Mouse (Mus musculus) cerebellum, postnatal 10 days (tissue): ENCODE data around the gene Hdgfl1.
A peak's percentile ranks its signal among the peaks of the same experiment; 100 is the strongest.

Source experiments
- DNase-seq, 2 experiments: peaks; one replicate each; pipeline ENCODE4 v3.0.0; 2021; ENCODE audit warnings: mixed read lengths in 2 of 2

The Hdgfl1 gene

DNA sequence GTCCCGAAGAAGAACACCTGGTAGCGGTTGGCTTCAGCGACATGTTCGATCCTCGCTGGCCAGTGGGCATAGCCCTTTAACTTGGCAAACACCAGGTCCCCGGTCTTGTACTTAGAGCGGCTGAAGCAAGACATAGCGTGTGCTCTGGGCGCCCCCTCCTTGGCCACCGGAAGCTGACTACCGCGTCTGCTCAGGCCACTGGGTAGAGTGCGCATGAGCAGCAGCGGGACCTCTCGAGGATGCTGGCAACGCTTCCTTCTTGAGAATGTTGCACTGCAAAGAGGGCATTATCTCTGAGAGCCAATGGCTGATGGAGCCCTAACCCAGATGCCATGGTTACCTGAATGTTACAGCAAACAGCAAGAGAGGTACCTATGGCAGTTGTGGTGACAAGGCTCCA, at the start of gene Hdgfl1:
TSS of gene Hdgfl1 (minus strand) at position 211 of the 400 bp plus-strand sequence.
- no peak for DNase-seq

DNA sequence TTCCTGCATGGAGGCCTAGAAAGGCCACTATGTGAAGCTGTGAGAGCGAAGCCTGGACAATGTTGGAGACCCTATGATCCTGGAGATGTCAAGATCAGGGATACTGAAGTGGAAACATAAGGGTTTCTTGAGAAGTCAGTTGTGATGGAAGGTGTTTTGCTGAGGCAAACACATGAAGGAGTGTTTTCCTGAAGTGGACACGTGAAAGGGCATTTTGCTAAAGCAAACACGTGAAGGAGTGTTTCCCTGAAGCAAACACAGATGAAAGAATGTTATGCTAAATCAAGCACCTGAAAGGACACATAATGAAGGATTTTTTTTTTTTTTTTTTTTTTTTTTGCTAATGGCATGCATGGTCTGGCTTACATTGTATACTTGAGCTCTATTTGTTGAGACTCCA, 25.5 kb upstream of the Hdgfl1 start:
- no peak for DNase-seq

- DNase-seq, result no peak
Measured at GRCm38 (mm10) chr13:26769424-26769823, 541 bp downstream of the Hdgfl1 start.

GRCm38 (mm10) chr13:26761966-26762803, 7.8 kb downstream of the Hdgfl1 start:
- no peak for DNase-seq

GRCm38 (mm10) chr13:26752863-26753262, 17.1 kb downstream of the Hdgfl1 start:
- no peak for DNase-seq

GRCm38 (mm10) chr13:26752414-26752813, 17.6 kb downstream of the Hdgfl1 start:
- DNase-seq, result peak; percentile 27 to 48

GRCm38 (mm10) chr13:26745760-26746457, 24.1 kb downstream of the Hdgfl1 start:
- peak in 1 of 2 experiments; percentile 9 for DNase-seq

- DNase-seq, result no peak
Measured at GRCm38 (mm10) chr13:26745059-26745759, 24.8 kb downstream of the Hdgfl1 start.

DNA sequence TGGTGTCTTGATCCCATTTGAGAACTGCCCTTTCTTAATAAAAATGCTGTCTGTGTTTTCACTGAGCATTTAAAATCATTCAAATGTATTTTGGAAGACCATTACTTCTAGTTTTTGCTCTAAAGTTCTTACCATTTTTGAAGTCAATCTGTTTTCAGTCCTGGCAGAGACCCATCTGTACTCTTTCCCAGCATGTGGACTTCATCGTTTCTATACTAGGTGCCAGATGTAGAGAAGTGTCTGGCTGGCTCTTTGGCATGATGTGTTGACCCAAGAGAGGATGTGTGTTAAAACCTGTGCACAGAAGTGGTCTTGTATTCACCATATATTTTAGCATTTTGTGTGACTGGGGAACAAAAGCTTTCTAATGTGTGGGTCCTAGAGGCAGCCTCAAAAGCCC, 25.9 kb downstream of the Hdgfl1 start:
- no peak for DNase-seq

DNA sequence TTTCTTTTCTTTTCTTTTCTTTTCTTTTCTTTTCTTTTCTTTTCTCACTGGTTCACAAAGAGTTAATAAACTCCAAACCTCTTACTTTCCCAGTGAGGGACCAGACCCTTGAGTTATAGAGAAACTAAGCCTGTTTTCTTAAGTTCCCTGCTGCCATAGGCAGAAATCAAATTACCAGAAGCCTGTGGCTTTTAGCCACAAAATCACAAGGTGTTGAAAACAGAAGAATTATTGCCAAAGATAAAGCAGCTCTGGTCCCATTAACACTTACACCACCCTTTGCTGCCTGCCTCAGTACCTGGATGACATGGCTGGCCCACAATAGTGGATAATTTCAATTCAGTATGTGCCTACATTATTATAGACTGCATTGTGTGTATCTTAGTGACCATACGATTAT, 35.0 kb downstream of the Hdgfl1 start:
- no peak for DNase-seq

- no peak for DNase-seq
Measured at GRCm38 (mm10) chr13:26724250-26724649, 45.7 kb downstream of the Hdgfl1 start.

GRCm38 (mm10) chr13:26721333-26721732, 48.6 kb downstream of the Hdgfl1 start:
- no peak for DNase-seq

DNA sequence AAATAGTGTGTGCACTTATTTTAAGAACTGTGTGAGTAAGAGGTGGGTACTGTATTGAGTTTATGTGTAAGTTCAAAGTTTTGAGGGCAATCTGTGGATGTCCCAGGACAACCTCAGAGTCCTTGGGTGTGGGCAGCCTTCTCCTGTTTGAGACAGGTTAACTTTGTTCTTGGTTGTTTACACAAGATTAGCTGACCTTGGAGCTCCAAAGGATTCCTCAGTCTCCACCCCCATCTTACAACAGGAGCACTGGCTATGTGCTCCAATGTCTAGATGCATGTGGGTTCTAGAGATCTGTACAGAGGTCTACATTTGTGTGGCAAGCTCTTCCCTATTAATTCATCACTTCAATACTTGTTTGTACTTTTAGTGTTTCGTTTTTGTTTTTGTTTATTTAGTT, 49.0 kb downstream of the Hdgfl1 start:
- no peak for DNase-seq

- DNase-seq, result no peak
Measured at GRCm38 (mm10) chr13:26719146-26719715, 50.7 kb downstream of the Hdgfl1 start.
